Mouse (Mus musculus): Measurements from ENCODE around the gene Kmt5a.
A peak's percentile ranks its signal among the peaks of the same experiment; 100 is the strongest.

Gene Kmt5a

DNA sequence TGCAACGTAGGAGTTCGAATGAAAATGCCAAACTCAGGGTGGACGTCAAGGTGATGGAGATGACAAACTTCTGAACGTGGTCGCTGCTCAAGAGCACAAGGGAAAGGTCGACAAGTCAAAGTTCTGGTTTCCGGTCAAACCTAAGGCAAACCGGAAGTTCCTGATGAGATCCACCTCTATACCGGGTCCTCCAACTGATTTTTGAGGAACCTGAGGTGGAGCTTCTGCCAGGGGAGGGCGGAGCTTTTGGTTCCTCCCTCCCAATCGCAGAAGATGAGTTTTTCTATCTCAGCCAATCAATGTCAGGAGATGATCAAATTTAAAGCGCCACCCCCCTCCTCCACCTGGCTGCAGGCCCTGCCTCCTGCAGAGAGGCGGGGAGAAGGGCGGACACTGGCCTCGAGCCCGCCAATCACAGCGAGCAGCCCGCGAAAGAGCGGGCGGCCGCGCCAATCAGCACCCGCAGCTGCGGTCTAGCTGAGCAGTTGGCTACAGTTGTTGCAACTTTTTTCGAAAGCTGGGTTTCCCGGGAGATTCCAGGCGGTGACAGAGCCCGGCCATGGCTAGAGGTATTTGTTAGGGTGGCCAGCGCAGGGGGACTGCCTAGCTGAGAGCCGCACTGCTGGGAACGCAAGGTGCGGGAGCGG lies at the start of gene Kmt5a:
Gene Kmt5a, plus strand, starts transcription at position 484 of the 647 bp plus-strand sequence.
- peak; percentile 97 for DNase-seq

DNA sequence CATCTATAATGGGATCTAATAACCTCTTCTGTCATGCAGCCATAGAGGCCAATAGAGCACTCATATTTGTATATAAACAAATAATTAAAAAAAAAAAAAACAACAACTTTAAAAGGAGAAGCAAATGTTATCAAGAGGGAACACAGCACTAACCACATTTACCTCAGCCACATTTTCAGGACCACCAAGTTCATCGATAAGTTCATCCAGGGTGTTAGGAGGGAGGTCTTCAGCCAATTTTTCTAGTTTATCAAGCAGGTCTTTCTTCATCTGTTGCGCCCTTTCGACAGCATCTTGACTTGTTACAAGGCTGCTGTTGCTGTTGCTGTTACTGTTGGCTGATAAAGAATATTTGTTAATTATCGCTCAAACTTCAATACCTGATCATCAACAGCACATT lies 47.3 kb upstream of the Kmt5a start:
- no peak for DNase-seq

DNA sequence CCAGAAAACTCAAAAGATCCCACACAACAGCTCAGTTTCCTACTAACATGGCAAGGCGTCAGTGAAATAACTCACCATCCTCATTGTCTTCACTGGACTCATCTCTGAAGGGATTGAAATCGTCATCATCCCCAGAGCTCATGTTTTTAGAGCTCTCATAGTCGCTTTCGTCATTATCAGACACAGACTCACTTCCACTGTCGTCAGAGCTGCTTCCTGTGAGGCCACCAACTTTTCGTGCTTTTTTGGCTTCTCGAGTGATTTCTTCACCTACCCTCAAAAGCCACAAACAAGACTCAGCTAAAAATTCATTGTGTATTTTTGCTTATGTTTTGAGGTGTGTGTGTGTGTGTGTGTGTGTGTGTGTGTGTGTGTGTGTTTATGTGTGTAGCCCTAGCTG lies 46.0 kb upstream of the Kmt5a start:
- no peak for DNase-seq

DNA sequence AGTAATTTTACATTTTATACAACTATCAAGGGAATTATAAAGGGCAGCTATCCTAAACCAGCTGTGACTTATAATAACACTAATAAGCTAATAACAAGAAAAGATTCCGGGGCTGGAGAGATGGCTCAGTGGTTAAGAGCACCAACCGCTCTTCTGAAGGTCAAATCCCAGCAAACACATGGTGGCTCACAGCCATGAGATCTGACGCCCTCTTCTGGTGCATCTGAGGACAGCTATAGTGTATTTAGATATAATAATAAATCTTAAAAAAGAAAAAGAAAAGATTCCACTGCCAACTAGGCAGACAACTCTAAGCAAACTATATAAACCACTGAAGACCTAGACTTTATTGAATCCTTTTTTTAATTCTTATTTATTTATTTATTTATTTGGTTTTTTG lies 28.9 kb upstream of the Kmt5a start:
- DNase-seq, result no peak

DNA sequence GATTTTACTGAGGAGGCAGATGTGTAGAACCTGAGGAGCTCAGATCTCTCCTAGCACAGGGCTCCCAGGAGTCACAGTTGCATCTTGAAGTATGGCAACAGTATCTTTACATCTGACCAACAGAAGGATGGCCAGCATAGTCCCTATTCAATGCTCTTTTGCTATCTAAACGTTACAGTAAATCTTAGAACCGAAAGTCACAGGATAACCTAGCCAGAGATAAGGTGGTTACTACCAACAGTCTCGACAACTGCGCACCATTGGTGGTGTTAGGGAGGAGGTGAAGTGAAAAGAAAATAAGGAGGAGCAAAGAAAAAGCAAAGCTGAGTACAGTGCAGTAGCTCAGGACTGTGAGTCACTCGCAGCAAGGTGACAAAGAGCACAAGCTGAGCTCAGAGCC lies 27.6 kb upstream of the Kmt5a start:
- DNase-seq, result no peak

DNA sequence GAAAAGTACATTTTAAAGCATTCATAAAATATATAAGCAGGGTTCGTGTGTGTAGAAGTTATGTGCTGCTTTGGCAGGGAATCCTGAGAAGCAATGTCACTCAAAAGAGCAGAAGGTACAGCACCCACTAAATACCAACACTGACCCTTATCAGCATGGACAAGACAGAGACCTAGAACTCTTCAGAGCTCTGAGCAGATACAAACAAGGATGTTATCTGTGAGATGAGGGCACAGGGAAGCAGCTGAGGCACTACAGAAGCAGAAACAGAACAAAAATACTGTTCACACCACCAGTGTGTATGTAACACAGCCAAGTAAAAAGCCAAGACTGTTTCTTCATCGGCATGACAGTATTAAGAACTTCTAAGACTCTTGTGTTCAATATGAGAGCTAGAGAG lies 20.8 kb upstream of the Kmt5a start:
- no peak for DNase-seq

DNA sequence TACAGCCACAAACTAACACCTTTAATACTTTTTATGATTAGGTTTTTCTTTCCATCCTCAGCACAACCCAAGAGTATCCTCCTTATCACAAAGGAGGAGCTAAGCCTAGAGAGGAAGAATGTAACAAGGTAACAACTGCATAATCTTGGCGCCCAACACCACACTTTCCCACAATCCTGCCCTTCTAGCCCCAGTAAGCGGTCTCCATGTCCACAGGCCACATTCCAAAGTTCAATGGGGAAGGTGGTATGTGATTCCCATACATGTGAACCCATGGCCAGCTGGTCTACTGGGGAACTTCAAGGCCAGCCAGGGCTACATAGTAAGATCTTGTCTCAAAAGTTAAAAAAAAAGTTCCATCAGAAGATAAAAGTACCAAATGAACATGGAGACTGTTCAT lies 17.9 kb upstream of the Kmt5a start:
- DNase-seq, result no peak

DNA sequence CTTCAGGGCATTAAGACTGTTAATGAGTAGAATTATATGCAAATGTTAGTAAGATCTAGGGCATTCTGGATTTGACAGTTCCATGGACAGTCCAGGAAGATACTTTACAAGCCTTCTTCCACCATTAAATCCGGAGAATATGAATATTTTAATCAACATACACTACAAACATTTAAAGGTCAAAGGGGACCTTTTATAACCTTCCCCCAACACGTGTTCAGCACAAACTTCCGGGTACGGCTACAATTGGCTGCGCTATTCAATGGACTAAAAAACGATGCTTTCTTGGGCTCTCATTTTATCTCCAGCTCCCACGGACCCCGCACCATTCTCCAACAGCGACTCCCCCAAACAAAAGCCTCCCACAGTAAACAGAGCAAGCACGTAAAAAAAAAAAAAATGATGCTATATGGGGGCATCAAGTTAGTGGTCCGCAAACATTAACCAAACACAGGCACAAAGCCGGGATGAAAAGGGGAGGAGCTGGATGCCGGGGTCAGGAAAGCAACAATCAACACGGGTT lies 15.5 kb upstream of the Kmt5a start:
- DNase-seq, result peak; percentile 37

DNA sequence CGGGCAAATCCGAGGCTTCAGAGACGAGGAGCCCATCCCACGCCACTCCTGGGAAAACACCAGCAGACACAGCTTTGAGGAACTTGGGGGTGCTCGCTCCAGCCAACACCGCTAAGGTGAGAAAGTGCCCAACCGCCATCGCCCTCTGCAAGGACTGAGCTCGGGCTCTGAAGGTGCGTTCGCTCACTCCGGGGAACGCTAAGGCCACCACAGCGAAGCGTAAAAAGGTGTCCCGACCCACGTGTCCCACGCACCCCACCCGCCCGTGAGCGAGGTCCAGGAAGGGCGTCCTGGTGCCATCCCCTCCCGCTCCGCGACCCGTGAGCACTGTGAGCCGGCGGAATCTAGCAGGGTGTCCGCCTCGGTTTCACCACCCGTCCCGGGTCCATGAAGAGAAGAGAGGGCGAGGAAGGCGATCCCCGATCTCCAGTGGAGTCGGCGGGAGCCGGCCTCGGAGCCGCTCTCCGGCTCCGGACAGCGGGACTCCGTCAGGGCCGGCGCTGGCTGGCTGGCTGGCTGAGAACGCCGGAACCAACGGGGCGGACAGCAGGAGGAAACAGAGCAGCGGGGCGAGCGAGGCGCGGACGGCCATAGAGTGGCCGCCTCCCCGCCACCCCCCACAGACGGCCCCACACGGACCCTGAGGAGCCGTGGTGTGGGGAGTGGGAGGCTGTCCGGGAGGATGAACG lies 14.9 kb upstream of the Kmt5a start:
- DNase-seq, result peak; percentile 32

DNA sequence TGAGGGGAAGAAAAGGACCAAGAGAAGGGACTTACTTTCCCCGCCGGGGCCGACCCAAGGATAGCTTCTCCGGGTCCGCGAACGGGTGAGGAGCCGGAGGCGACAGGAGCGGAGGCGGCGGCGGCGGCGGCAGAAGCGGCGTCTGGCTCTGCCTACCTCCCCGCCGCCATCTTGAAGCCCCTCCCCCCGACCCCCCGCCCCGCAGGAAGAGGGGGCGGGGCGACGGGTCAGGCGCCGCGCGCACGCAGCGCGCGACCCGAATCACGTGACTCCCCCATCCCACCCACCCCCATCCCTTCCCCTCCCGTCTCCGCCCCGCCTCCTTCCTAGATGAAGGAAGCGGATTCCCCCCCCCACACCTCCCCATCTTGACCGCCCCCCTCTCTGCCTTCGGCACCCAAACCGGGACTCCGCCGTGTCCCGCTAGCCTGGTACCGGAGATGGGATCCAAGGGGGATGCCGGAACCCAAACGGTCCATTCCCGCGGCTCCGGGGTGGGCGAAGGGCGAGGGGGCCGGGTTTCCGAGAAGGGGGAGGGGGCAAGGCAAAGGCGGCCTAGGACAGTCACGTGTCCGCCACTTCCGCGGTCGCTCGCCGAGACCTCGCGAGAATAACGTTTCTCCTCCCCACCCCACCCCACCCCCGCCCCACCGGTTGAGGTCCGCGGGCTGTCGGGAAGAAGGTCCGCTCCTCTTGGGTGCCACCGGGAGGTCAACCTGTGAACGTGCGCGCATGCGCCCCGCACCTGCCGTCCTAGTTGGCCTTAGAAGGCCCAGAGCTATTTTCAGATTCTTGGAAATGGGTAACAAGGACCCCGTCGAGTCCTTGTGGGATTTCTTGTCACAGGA lies 14.1 kb upstream of the Kmt5a start, which contains the start of gene Sbno1:
Gene Sbno1, minus strand, starts transcription at position 590 of the 848 bp plus-strand sequence.
- DNase-seq, result peak; percentile 97

DNA sequence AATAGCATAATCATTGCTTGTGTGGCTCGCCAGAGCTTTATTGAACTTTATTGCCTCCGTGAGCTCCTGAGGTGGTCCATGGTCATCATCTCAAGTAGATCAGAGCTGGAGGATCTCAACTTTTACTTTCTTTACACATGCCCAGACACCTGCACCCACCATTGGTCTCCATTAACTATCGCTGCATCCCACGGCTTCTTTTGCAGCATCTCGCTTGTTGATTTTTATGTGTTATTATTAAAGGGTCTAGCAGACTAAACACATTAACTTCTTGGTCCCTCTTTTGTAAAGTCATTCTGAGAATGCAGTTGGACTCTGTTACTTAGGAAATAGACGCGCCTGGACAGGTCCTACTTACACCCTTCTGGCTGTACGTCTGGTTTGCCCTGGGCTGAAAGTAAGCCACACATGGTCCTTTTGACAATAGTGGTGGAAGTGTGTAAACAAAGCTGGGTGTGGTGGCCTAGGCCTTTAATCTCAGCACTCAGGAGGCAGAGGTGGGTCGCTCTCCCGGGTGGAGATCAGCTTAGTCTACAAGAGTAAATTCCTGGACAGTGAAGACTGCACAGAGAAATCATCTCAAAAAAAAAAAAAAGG lies 13.2 kb upstream of the Kmt5a start:
- no peak for DNase-seq

DNA sequence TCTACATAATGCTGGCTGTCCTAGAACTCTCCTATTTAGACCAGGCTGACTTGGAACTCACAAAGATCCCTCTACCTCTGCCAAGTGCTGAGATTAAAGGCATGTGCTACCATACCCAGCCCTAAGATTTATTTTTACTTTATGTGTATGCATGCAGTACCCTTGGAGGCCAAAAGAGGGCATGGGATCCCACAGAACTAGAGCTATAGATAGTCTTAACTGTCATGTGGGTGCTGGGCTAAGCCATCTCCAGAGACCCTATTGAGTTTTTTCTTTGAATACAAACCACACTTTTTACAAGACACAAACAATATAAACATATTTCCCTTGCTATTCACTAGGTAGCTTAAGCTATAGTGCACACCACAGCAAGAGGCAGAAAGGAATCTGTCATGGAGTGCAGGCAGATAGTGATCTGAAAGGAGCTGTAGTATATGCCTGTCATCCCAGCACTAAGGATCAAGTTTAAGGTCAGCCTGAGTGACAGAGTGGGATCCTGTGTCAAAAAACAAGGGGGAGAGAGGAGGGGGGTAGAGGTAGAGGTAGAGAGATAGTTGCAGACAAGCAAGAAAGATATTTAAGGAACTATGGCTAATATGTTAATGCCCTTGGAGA lies 7.2 kb upstream of the Kmt5a start:
- peak; percentile 72 for DNase-seq

DNA sequence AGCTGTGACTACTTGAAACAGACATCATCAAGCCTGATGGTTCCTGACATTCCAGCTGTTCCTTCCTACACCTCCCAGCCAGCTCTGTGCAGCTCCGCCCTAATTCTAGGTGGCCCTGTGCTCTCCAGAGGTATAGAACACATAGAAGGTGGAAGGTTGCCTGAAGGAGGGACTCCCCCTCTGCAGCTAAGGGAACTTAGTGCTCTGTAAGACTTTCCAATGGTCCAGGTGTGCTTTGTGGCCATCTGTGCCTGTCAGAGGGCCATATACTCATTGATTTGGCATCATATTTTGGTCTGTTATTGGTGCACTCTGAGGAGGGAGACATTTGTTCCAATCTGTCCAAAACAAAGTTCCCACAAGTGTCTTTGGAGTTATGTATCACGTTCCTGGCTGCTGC lies 6.7 kb upstream of the Kmt5a start:
- DNase-seq, result no peak

DNA sequence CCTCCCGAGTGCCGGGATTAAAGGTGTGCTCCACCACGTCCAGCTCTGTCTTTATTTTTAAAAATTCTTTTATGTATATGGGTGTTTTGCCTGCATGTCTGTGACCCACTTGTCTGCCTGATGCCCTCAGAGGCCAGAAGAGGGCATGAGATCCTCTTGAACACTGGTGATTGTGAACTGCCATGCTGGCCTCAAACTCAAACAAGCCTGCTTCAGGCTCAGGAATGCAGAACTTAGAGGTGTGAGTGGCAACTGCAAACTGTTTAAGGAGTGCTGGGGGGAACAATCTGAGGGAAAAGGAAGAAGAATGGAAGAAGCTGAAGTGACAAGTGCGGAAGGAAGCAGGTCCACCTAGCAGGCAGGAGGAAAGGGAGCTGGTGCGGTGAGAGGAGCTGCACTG lies 1.5 kb upstream of the Kmt5a start:
- DNase-seq, result no peak

DNA sequence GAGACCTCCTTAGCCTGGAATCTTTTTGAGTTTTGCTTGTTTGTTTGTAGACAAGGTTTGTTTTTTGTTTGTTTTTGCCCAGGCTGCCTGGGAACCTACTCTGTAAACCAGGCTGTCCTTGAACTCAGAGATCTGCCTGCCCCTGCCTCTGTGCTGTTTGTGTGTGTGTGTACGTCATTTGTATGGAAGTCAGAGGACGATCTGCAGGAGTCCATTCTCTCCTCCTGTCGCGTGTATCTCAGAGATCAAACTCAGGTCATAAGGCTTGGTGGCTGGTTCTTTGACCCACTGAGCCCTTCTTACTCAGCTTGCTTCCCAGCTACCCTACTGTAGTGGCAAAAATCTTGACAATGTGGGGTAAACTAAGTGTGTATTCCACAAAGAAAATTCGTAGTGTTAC lies 984 bp upstream of the Kmt5a start:
- no peak for DNase-seq

DNA sequence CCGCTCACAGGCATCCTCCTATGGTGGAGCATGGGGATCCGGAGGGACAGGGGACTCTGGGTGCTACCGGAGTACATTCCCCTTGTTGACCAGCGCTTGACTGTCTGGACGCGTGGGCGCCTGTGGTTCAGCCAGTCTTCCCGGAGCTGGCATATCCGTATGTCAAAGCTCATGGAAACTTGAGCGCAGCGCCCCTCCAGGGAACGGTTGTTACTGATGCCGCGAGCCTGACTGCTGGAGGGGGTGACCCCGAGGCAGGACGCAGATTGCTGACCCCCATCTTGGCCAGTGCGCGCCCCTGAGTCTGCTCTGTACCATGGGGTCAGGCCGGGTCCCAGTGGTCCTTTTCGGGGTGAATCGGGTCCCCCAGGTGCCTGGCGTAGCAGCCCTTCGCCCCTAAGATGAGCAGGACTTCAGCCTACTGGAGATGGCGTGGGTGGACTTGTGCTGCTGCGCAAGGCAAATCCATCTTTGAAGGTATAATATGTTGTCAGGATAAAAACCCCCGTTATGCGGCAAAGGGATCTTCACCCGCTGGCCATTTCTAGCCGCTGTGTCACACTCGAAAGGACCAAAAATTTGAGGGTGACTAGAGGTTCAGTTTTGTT lies 468 bp downstream of the Kmt5a start:
- peak; percentile 87 for DNase-seq

DNA sequence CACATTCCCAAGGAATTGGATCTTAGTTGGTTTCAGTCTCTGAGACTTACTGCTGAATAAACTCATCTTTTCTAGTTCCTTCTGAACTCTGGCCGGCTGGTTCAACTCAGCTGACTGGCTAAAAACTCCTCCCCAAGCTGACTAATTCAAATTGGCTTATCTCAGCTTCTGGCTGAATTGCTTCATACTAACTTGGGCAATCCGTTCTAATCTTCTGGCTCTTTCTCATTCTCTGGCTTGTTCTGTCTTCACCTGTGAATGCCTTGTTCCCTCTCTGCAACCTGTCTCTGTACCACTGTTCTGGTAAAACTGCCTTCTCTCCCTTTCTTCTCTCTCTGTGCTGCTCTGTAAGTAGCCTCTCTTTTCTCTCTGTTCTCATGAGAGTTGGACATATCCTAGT lies 2.9 kb downstream of the Kmt5a start:
- no peak for DNase-seq

DNA sequence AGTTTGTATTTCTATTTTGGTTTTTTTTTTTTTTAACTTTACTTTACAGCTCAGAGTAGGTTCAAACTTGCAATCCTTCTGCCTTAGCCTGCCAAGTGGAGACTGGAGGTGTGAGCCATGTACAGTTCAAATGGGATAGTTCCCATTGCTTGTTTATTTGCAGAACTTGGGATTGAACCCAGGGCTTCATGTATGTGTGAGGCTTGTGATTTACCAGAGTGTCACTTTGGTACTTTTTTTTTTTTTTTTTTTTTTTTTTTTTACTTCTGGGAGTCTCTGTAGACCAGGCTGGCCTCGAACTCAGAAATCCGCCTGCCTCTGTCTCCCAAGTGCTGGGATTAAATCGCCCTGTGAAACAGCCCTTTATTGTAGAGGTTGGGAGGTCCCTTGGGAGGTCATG lies 4.5 kb downstream of the Kmt5a start:
- no peak for DNase-seq

DNA sequence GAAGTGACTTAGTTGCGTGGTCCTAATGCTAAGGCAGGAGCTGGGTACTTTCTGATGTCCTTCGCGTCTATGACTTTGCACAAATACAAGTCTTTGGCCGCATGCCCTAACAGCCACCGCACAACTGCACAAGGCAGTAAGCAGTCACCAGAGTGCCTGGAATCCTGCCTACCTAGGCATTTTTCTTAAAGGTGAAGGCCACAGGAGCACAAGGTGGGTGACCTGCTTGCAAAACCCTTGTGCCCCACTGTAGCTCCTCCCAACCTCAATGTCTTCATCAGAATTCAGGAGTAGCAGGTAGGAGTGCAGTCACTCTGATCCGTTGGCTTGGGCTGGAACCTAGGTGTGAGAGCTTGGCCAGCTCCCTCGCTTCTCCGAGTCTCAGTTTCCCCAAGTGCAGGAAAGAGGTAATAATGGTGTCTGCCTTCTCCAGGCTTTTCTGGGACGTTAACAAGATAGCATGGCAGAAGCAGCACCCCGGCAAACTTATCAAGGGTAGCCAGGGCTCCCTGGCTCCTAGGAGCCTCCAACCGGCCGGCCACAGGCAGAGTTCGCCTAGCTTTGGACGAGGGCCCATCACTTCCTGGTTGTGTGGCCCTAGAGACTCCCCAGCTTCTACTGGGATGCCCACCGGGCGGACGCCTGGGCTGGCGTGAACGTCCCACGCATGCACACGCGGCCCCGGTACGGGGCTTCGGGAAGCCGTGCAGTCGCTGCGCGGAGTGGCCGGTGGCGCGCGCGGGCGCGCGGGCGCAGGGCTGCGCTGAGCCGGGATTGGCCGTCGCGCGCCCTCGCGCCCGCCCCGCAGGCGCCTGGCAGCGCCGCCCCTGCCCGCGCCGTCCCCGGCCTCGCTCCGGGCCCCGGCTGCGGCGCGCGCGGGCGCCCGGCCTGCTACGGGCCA lies 5.2 kb downstream of the Kmt5a start:
- peak; percentile 92 for DNase-seq

DNA sequence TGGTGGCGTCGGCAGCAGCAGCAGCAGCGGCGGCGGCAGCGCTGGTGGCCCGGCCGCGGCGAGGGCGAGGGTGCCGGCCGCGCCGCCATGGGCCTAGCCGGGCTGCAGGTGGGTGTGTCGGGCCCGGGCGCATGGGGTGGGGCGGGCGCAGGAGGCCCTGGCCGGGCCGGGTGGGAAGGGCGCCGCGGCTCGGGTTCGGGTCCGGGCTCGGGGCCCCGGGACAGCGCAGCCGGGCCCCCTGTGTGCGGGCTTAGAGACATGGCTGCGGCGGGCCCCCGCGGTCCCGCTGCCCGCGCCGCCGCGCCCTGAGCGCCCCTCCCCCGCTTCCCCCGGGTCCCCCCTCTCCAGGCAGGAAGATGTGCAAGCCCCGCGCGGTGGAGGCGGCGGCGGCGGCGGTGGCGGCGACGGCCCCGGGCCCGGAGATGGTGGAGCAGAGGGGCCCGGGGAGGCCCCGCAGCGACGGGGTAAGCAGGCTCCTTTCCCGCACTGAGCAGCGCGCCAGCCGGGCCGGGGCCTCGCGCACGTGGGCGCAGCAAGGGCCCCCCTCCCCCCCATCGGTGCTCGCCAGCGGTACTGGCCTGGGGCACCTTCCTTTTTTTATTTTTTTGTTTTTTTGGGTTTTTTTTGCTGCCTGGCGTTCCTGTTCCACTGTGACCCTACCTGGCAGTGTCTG lies 6.0 kb downstream of the Kmt5a start:
- DNase-seq, result peak; percentile 59
